Mouse (Mus musculus) embryonic facial prominence, embryonic 11.5 days (tissue): ENCODE results near the gene Sertad3. TPM values are rescaled to one million over a fixed set of nuclear protein-coding genes. Genes with fewer than 3 reads are reported as not detected.
A peak's percentile ranks its signal among the peaks of the same experiment; 100 is the strongest.

Experiments used
- ATAC-seq: fragments of 200-750 bp; cut with Nextera tagmentation; replicated peaks from 2 replicates; pipeline ENCODE4 v1.8.0; 2017; ENCODE audit warnings: low read depth; ENCODE audit not compliant: insufficient number of reproducible peaks, low FRiP score, low TSS enrichment
- DNase-seq: peaks from one replicate; pipeline ENCODE4 v3.0.0-alpha.2; 2015; ENCODE audit warnings: low spot score
- H3K27ac ChIP-seq: fragments of 300-500 bp; sonication (generic); replicated peaks from 2 replicates; pipeline ENCODE4 v1.5.1; 2014; ENCODE audit warnings: mild to moderate bottlenecking, low read depth, low read length, control low read depth
- H3K27me3 ChIP-seq: fragments of 300-500 bp; sonication (generic); 2 replicates; pipeline ENCODE4 v1.6.1; 2014; ENCODE audit warnings: mild to moderate bottlenecking, low read length, moderate library complexity, mixed read lengths; ENCODE audit not compliant: control insufficient read depth, insufficient read depth
- H3K36me3 ChIP-seq: fragments of 300-500 bp; sonication (generic); replicated peaks from 2 replicates; pipeline ENCODE4 v1.6.1; 2014; ENCODE audit warnings: low read depth, mild to moderate bottlenecking, low read length, moderate library complexity, mixed read lengths; ENCODE audit not compliant: control insufficient read depth, insufficient read depth
- H3K4me1 ChIP-seq: fragments of 300-500 bp; sonication (generic); 2 replicates; pipeline ENCODE4 v1.6.1; 2014; ENCODE audit warnings: low read length, mixed read lengths; ENCODE audit not compliant: control insufficient read depth, insufficient read depth
- H3K4me2 ChIP-seq: fragments of 300-500 bp; sonication (generic); 2 replicates; pipeline ENCODE4 v1.6.1; 2014; ENCODE audit warnings: low read depth, mild to moderate bottlenecking, control low read depth, low read length, moderate library complexity
- H3K4me3 ChIP-seq: fragments of 300-500 bp; sonication (generic); 2 replicates; pipeline ENCODE4 v1.5.1; 2014; ENCODE audit warnings: low read depth, low read length, control low read depth
- H3K9ac ChIP-seq: fragments of 300-500 bp; sonication (generic); replicated peaks from 2 replicates; pipeline ENCODE4 v1.6.1; 2014; ENCODE audit warnings: mild to moderate bottlenecking, control low read depth, low read length
- H3K9me3 ChIP-seq: fragments of 300-500 bp; sonication (generic); replicated peaks from 2 replicates; pipeline ENCODE4 v1.6.1; 2016; ENCODE audit warnings: mild to moderate bottlenecking, low read length, inconsistent platforms, mixed read lengths; ENCODE audit not compliant: control insufficient read depth
- WGBS: fragments of 180-500 bp; shearing (Covaris S2); extraction: QIAGEN DNeasy Blood & Tissue Kit; methylation state at CpG from one replicate; pipeline ENCODE4 v1.1.7; 2014; 5-methylcytosine and 5-hydroxymethylcytosine counted together
- polyA plus RNA-seq: library from polyadenylated mRNA; unstranded; fragments of >200 nt; fragmentation: Nextera tagmentation; extraction: Ambion mirVana; gene quantifications from 2 replicates; pipeline ENCODE4 v1.2.1, GENCODE M21; 2014

Gene Sertad3
- 27.2 and 27.6 TPM in 2 replicates for polyA plus RNA-seq

GRCm38 (mm10) chr7:27473156-27473834, at the start of gene Sertad3:
Gene Sertad3, plus strand, starts transcription at chr7:27473768.
- WGBS: under 1% methylated on average over 36 of the region's 36 CpGs
- no peaks in the 10 kb centered on the region for H3K27me3 ChIP-seq
- peak within 1 kb of the TSS; percentile 64 for H3K4me3 ChIP-seq
- DNase-seq (peak; percentile 99), ATAC-seq (peak; percentile 92)
- peak within 1 kb of the TSS; percentile 64 for H3K9ac ChIP-seq
- peak within 1 kb of the TSS; percentile 68 for H3K27ac ChIP-seq
- no peaks in the 10 kb centered on the region for H3K4me1 ChIP-seq
- H3K36me3 ChIP-seq: no peaks in the 10 kb centered on the region; the same call in 1 of the 2 replicates
- peak within 1 kb of the TSS; percentile 57 for H3K4me2 ChIP-seq
- H3K9me3 ChIP-seq: no peaks in the 10 kb centered on the region

GRCm38 (mm10) chr7:27427387-27427786, 46.2 kb upstream of the Sertad3 start:
- DNase-seq (no peak), ATAC-seq (no peak)
- Histone ChIP-seq H3K9ac (no peak overlapping the region), H3K4me3 (no peak overlapping the region), H3K9me3 (no peaks in the 10 kb centered on the region; the same call in 1 of the 2 replicates), H3K4me1 (no peaks in the 10 kb centered on the region), H3K27ac (no peak overlapping the region), H3K4me2 (no peak overlapping the region), H3K27me3 (no peaks in the 10 kb centered on the region), H3K36me3 (no peaks in the 10 kb centered on the region)
- 84% methylated on average over 1 of the region's 1 CpGs for WGBS

GRCm38 (mm10) chr7:27428002-27428401, 45.6 kb upstream of the Sertad3 start:
- Histone ChIP-seq H3K4me3 (no peak overlapping the region), H3K27ac (no peak overlapping the region), H3K36me3 (no peaks in the 10 kb centered on the region), H3K9me3 (no peaks in the 10 kb centered on the region; the same call in 1 of the 2 replicates), H3K4me2 (no peak overlapping the region), H3K27me3 (no peaks in the 10 kb centered on the region), H3K4me1 (no peaks in the 10 kb centered on the region), H3K9ac (no peak overlapping the region)
- DNase-seq (no peak), ATAC-seq (no peak)
- 82% methylated on average over 11 of the region's 11 CpGs for WGBS

GRCm38 (mm10) chr7:27429135-27429534, 44.4 kb upstream of the Sertad3 start:
- WGBS: 59% methylated on average over 2 of the region's 2 CpGs

GRCm38 (mm10) chr7:27433349-27433748, 40.2 kb upstream of the Sertad3 start:
- no peak overlapping the region for H3K27ac ChIP-seq
- H3K4me1 ChIP-seq: no peaks in the 10 kb centered on the region
- H3K36me3 ChIP-seq: no peaks in the 10 kb centered on the region
- 27% methylated on average over 10 of the region's 10 CpGs for WGBS
- DNase-seq: no peak
- peaks cover 8% of the 10 kb centered on the region for H3K27me3 ChIP-seq
- no peak overlapping the region for H3K9ac ChIP-seq
- no peak overlapping the region for H3K4me2 ChIP-seq
- H3K4me3 ChIP-seq: no peak overlapping the region
- no peak for ATAC-seq
- H3K9me3 ChIP-seq: no peaks in the 10 kb centered on the region; the same call in 1 of the 2 replicates

More at GRCm38 (mm10) chr7:27429135-27429534, 44.4 kb upstream of the Sertad3 start:
- Histone ChIP-seq H3K9ac (no peak overlapping the region), H3K27ac (no peak overlapping the region), H3K27me3 (peaks cover 6% of the 10 kb centered on the region; the same call in 1 of the 2 replicates), H3K4me3 (no peak overlapping the region), H3K4me2 (no peak overlapping the region), H3K4me1 (no peaks in the 10 kb centered on the region), H3K36me3 (no peaks in the 10 kb centered on the region), H3K9me3 (no peaks in the 10 kb centered on the region; the same call in 1 of the 2 replicates)
- ATAC-seq (no peak), DNase-seq (no peak)

GRCm38 (mm10) chr7:27433794-27434193, 39.8 kb upstream of the Sertad3 start:
- H3K9me3 ChIP-seq: no peaks in the 10 kb centered on the region; the same call in 1 of the 2 replicates
- no peak overlapping the region for H3K27ac ChIP-seq
- no peak overlapping the region for H3K9ac ChIP-seq
- DNase-seq (no peak), ATAC-seq (no peak)
- peaks cover 8% of the 10 kb centered on the region for H3K27me3 ChIP-seq
- no peaks in the 10 kb centered on the region for H3K36me3 ChIP-seq
- WGBS: 9% methylated on average over 10 of the region's 10 CpGs
- H3K4me3 ChIP-seq: no peak overlapping the region
- no peak overlapping the region for H3K4me2 ChIP-seq
- H3K4me1 ChIP-seq: no peaks in the 10 kb centered on the region

GRCm38 (mm10) chr7:27437544-27437943, 36.0 kb upstream of the Sertad3 start:
- ATAC-seq: no peak
- Histone ChIP-seq H3K27ac (no peak overlapping the region), H3K4me3 (no peak overlapping the region), H3K4me1 (no peaks in the 10 kb centered on the region), H3K4me2 (no peak overlapping the region), H3K9ac (no peak overlapping the region), H3K36me3 (no peaks in the 10 kb centered on the region), H3K9me3 (no peaks in the 10 kb centered on the region), H3K27me3 (peaks cover 8% of the 10 kb centered on the region)
- WGBS: 61% methylated on average over 5 of the region's 5 CpGs
- DNase-seq: peak; percentile 55

- H3K4me2 ChIP-seq: no peak overlapping the region
- H3K9ac ChIP-seq: no peak overlapping the region
- H3K36me3 ChIP-seq: no peaks in the 10 kb centered on the region
- ATAC-seq: no peak
- H3K9me3 ChIP-seq: no peaks in the 10 kb centered on the region
- WGBS: 74% methylated on average over 4 of the region's 4 CpGs
- H3K4me1 ChIP-seq: no peaks in the 10 kb centered on the region
- no peak for DNase-seq
- H3K27ac ChIP-seq: no peak overlapping the region
- no peaks in the 10 kb centered on the region for H3K27me3 ChIP-seq
- H3K4me3 ChIP-seq: no peak overlapping the region
Measured at GRCm38 (mm10) chr7:27440014-27440413, 33.6 kb upstream of the Sertad3 start.
